8 mouse cellular contexts compared by ENCODE assay signal in genomic region chr16:90322850-90323528, GRCm38 (mm10). TPM values are rescaled to one million over a fixed set of nuclear protein-coding genes. Genes with fewer than 3 reads are reported as not detected.
DNase-seq lines count a peak whose midpoint lies in the region; ATAC-seq and TF ChIP-seq lines count a peak whose summit lies in the region.

No protein-coding gene starts in this region.

- no peaks in the 10 kb centered on the region for H3K9me3 ChIP-seq in E14TG2a.4 (ENCODE audit: low read length)
- H3K9me3 ChIP-seq in forebrain, embryonic 11.5 days (ENCODE audit: control insufficient read depth, low read length): no peaks in the 10 kb centered on the region

- no peak overlapping the region for H3K4me3 ChIP-seq in E14TG2a.4 (replicated peaks; ENCODE audit: low read length)
- H3K4me3 ChIP-seq in forebrain, embryonic 11.5 days (ENCODE audit: low read depth, low read length): no peak overlapping the region

- no peak overlapping the region for H3K4me2 ChIP-seq in forebrain, embryonic 11.5 days (ENCODE audit: low read depth, low read length, severe bottlenecking)

- peak; percentile 63 for ATAC-seq in forebrain, embryonic 11.5 days (replicated peaks; ENCODE audit: low FRiP score)
- ATAC-seq in neutrophil, adult 5-6 weeks (ENCODE audit: extremely low read depth, insufficient number of reproducible peaks, low FRiP score, poor library complexity, severe bottlenecking): peak; percentile 55; the same call in 1 of the 2 replicates

- peaks cover 14% of the 10 kb centered on the region for H3K4me1 ChIP-seq in E14TG2a.4 (replicated peaks; ENCODE audit: low read depth, low read length)
- H3K4me1 ChIP-seq in forebrain, embryonic 11.5 days (replicated peaks; ENCODE audit: control insufficient read depth, insufficient read depth, low read length): peaks cover 4% of the 10 kb centered on the region; the same call in 1 of the 2 replicates

- H3K36me3 ChIP-seq in E14TG2a.4 (ENCODE audit: insufficient read depth, low read length): no peaks in the 10 kb centered on the region
- H3K36me3 ChIP-seq in forebrain, embryonic 11.5 days (ENCODE audit: control insufficient read depth, insufficient read depth, low read length): no peaks in the 10 kb centered on the region

- H3K9ac ChIP-seq in forebrain, embryonic 11.5 days (ENCODE audit: low read length): no peak overlapping the region

- DNase-seq in c-Kit-positive CD71-negative TER-119-negative erythroid progenitor cells, embryonic 14.5 days (ENCODE audit: low read depth): peak; percentile 53
- DNase-seq in forebrain, embryonic 11.5 days (ENCODE audit: low spot score): peak; percentile 90
- peak; percentile 11 for DNase-seq in heart, postnatal 25 days (ENCODE audit: low spot score)
- peak; percentile 64 for DNase-seq in large intestine, adult 2 months (ENCODE audit: low read depth, low spot score)
- DNase-seq in lung, adult 18-20 months: peak; percentile 68 to 80
- peak; percentile 64 for DNase-seq in testis, postnatal 14 days (ENCODE audit: low spot score)

- peak; percentile 89 for TF ChIP-seq CTCF in E14TG2a.4 (conservative IDR thresholded peaks at IDR 0.05; ENCODE audit: low read length)

- no peak overlapping the region for H3K27ac ChIP-seq in forebrain, embryonic 11.5 days (ENCODE audit: low read depth, low read length)

- peaks cover 7% of the 10 kb centered on the region for H3K27me3 ChIP-seq in E14TG2a.4 (ENCODE audit: insufficient read depth, low read length)
- no peaks in the 10 kb centered on the region for H3K27me3 ChIP-seq in forebrain, embryonic 11.5 days (ENCODE audit: control insufficient read depth, insufficient read depth, low read length)

- 33% methylated on average over 8 of the region's 8 CpGs for WGBS in forebrain, embryonic 11.5 days
- WGBS in large intestine, adult 2 months: 27% methylated on average over 8 of the region's 8 CpGs

- intact Hi-C loops in heart, postnatal 25 days (cut with DNase I): loop anchor here (1.0 kb wide), 1 partner anchor 389 kb away; no protein-coding TSS in a partner anchor

RNA-seq across cellular contexts. Expression of gene Scaf4, which starts 38.7 kb away (rescaled TPM):
- 43.0 and 43.3 TPM in 2 replicates for polyA plus RNA-seq in forebrain, embryonic 11.5 days (2014; fragmentation: Nextera tagmentation; extraction: Ambion mirVana)
- 10 to 100 TPM; 17.5 to 21.8 TPM for total RNA-seq in heart, postnatal 25 days (2021)
- polyA plus RNA-seq in large intestine, adult 2 months (2012; rRNA removed): 19.6 and 32.8 TPM in 2 replicates
- 46.8 and 50.0 TPM in 2 replicates for total RNA-seq in neutrophil, adult 5-6 weeks (2017)

Comparison
In these comparisons a context has a peak if more than half of its experiments do, and no peak if none do; other contexts are left out.
1. DNase-seq: peak in every context shown above with its lines; median percentile 90 in forebrain, embryonic 11.5 days; 74 in lung, adult 18-20 months; 64 in large intestine, adult 2 months; 64 in testis, postnatal 14 days; 53 in c-Kit-positive CD71-negative TER-119-negative erythroid progenitor cells, embryonic 14.5 days; 11 in heart, postnatal 25 days.